Mouse (Mus musculus): Measurements from ENCODE around the gene Ppard. TPM values are rescaled to one million over a fixed set of nuclear protein-coding genes. Genes with fewer than 3 reads are reported as not detected.

Gene Ppard
- 15.0 and 18.4 TPM in 2 replicates for polyA plus RNA-seq (2012; rRNA removed)

GRCm38 (mm10) chr17:28232475-28233060, at the start of gene Ppard:
Gene Ppard (plus strand): TSS chr17:28232700.

GRCm38 (mm10) chr17:28207591-28208313, 24.7 kb upstream of the Ppard start, which contains the start of gene Def6:
Gene Def6 (plus strand): TSS chr17:28207778.

GRCm38 (mm10) chr17:28313212-28313879, 80.8 kb downstream of the Ppard start, which contains the start of gene Fance:
Gene Fance (plus strand): TSS chr17:28313519.

GRCm38 (mm10) chr17:28328366-28328928, 95.9 kb downstream of the Ppard start, which contains the start of gene Rpl10a:
Gene Rpl10a (plus strand): TSS chr17:28328471.

GRCm38 (mm10) chr17:28350466-28351352, 118.2 kb downstream of the Ppard start, which contains the start of gene Tead3:
Gene Tead3 (minus strand): TSS chr17:28350817.

Other genes starting within 250 kb of the Ppard start
- 1.6 and 2.0 TPM in 2 replicates for gene Tcp11, start 152.1 kb upstream of the Ppard start, polyA plus RNA-seq (2012; rRNA removed)
- gene Scube3, start 90.6 kb upstream of the Ppard start, polyA plus RNA-seq (2012; rRNA removed) = 26.2 and 31.0 TPM in 2 replicates
- gene Zfp523, start 55.6 kb upstream of the Ppard start, polyA plus RNA-seq (2012; rRNA removed) = 49.6 and 87.6 TPM in 2 replicates
- 5.6 and 6.2 TPM in 2 replicates for gene Def6, start 24.9 kb upstream of the Ppard start, polyA plus RNA-seq (2012; rRNA removed)
- gene Fance, start 80.8 kb downstream of the Ppard start, polyA plus RNA-seq (2012; rRNA removed) = 18.2 and 28.9 TPM in 2 replicates
- 2,176 and 3,752 TPM in 2 replicates for gene Rpl10a, start 95.8 kb downstream of the Ppard start, polyA plus RNA-seq (2012; rRNA removed)
- gene Tead3, start 118.1 kb downstream of the Ppard start, polyA plus RNA-seq (2012; rRNA removed) = 28.5 and 46.8 TPM in 2 replicates
- 4.1 TPM in 2 replicates for gene Tulp1, start 132.5 kb downstream of the Ppard start, polyA plus RNA-seq (2012; rRNA removed)